Mouse (Mus musculus) lung, postnatal 0 days (tissue): ENCODE results near the gene Mfsd9. TPM values are rescaled to one million over a fixed set of nuclear protein-coding genes. Genes with fewer than 3 reads are reported as not detected.
"Not testable (repeated sequence)": the region's sequence is repeated elsewhere in the genome, so short reads cannot be mapped to it uniquely, and the experiment has no call there.

Source experiments
- ATAC-seq: fragments of 200-750 bp; cut with Nextera tagmentation; 2 replicates; pipeline ENCODE4 v1.8.0; 2017; ENCODE audit warnings: moderate library complexity
- DNase-seq: peaks from one replicate; pipeline ENCODE4 v3.0.0-alpha.2; 2016; ENCODE audit warnings: low spot score
- H3K27ac ChIP-seq: fragments of 300-500 bp; sonication (generic); 2 replicates; pipeline ENCODE4 v1.5.1; 2014; ENCODE audit warnings: antibody characterized with exemption, mild to moderate bottlenecking, low read length, mixed read lengths
- H3K27me3 ChIP-seq: fragments of 300-500 bp; sonication (generic); replicated peaks from 2 replicates; pipeline ENCODE4 v1.6.1; 2014; ENCODE audit warnings: low read length, mixed read lengths; ENCODE audit not compliant: insufficient read depth
- H3K36me3 ChIP-seq: fragments of 300-500 bp; sonication (generic); 2 replicates; pipeline ENCODE4 v1.6.1; 2014; ENCODE audit warnings: low read length, mixed read lengths; ENCODE audit not compliant: insufficient read depth
- H3K4me1 ChIP-seq: fragments of 300-500 bp; sonication (generic); 2 replicates; pipeline ENCODE4 v1.6.1; 2014; ENCODE audit warnings: antibody characterized with exemption, low read depth, low read length, mixed read lengths; ENCODE audit not compliant: insufficient read depth
- H3K4me2 ChIP-seq: fragments of 300-500 bp; sonication (generic); replicated peaks from 2 replicates; pipeline ENCODE4 v1.6.1; 2014; ENCODE audit warnings: low read depth, mild to moderate bottlenecking, low read length, moderate library complexity, mixed read lengths
- H3K4me3 ChIP-seq: fragments of 300-500 bp; sonication (generic); 2 replicates; pipeline ENCODE4 v1.5.1; 2014; ENCODE audit warnings: low read depth, low read length
- H3K9ac ChIP-seq: fragments of 300-500 bp; sonication (generic); replicated peaks from 2 replicates; pipeline ENCODE4 v1.6.1; 2014; ENCODE audit warnings: low read depth, mild to moderate bottlenecking
- H3K9me3 ChIP-seq: fragments of 300-500 bp; sonication (generic); 2 replicates; pipeline ENCODE4 v1.6.1; 2016; ENCODE audit warnings: low read length, mixed read lengths
- CTCF ChIP-seq: IDR thresholded peaks from 2 replicates; pipeline ENCODE4 v1.5.1; 2016; ENCODE audit warnings: antibody characterized with exemption, mild to moderate bottlenecking
- EP300 ChIP-seq: IDR thresholded peaks from 2 replicates; pipeline ENCODE4 v1.6.1; 2016; ENCODE audit warnings: antibody characterized with exemption, mild to moderate bottlenecking, control low read depth
- WGBS: fragments of 180-500 bp; shearing (Covaris S2); extraction: QIAGEN DNeasy Blood & Tissue Kit; methylation state at CpG from one replicate; pipeline ENCODE4 v1.1.7; 2014; 5-methylcytosine and 5-hydroxymethylcytosine counted together
- polyA plus RNA-seq: library from polyadenylated mRNA; unstranded; fragments of >200 nt; fragmentation: Nextera tagmentation; extraction: Ambion mirVana; gene quantifications from 2 replicates; pipeline ENCODE4 v1.2.1, GENCODE M21; 2015

Mfsd9 gene
- polyA plus RNA-seq, 1 experiment from 2014 or later, result 3.0 TPM

- TF ChIP-seq EP300, result no peak
- TF ChIP-seq CTCF, result no peak
- Histone ChIP-seq H3K36me3 (no peaks in the 10 kb centered on the region), H3K9ac (no peak overlapping the region), H3K27me3 (no peaks in the 10 kb centered on the region), H3K4me3 (no peak overlapping the region), H3K27ac (no peak overlapping the region), H3K9me3 (no peaks in the 10 kb centered on the region), H3K4me1 (no peaks in the 10 kb centered on the region), H3K4me2 (no peak overlapping the region)
- no peak for ATAC-seq
- 88% methylated on average over 1 of the region's 1 CpGs for WGBS
- no peak for DNase-seq
Measured at GRCm38 (mm10) chr1:40764042-40764441, 26.4 kb downstream of the Mfsd9 start.

DNA sequence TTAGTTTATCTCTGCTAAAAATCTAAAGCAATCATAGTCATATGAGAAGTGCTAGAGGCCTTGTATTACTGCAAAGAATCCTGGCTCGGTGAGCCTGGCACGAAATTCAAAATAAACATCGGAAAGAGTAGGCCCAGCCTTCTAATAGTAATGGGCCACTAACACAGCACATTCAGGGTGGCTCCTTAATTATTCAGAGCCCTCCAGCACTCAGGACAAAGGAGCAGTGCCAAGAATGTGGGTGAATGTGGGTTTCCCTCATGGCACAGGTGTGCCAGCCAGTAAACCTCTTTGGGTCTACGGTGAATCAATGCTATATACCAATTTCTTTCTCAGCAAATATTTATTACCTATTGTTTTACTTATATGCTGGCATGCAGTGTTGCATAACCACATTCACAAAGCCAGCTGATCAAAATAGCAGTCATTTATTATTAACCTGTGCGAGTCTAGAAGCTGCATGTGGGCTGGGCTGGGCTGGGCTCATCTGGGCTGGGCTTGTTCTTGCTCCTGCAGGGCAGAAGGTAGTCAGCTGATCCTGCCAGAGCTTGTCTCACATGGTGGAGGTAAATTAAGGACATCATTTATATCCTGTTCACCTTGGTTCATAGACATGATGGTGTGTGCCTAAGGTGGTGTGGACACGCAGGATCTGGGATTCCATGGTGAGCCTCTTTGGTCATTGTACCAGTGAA, 30.6 kb downstream of the Mfsd9 start:
- Histone ChIP-seq H3K9me3 (no peaks in the 10 kb centered on the region), H3K4me1 (no peaks in the 10 kb centered on the region), H3K27ac (no peak overlapping the region), H3K4me3 (no peak overlapping the region), H3K36me3 (no peaks in the 10 kb centered on the region), H3K27me3 (no peaks in the 10 kb centered on the region), H3K9ac (no peak overlapping the region), H3K4me2 (no peak overlapping the region)
- WGBS, result 64% methylated on average over 6 of the region's 6 CpGs
- no peak for ATAC-seq
- TF ChIP-seq CTCF (no peak), EP300 (no peak)
- no peak for DNase-seq

DNA sequence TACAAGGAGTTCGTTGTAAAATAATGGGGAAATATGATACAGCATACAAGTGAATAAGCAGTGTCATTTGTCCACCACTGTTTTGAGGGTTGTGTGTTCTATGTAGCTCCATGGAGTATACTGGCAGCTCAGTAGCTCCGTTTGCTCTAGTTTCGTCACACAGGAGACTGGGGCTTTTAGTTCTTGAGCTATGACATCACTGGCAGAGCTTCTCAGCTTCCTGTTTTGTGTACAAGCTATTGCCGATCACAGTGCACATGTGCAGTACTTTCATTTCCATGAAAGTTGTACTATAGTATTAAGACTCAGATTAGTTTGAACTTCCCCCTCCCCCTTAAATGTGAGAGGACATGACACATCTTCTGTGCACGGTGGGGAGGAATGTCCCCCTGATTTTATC, 44.4 kb downstream of the Mfsd9 start:
- Histone ChIP-seq H3K9ac (no peak overlapping the region), H3K27ac (no peak overlapping the region), H3K36me3 (no peaks in the 10 kb centered on the region), H3K4me1 (no peaks in the 10 kb centered on the region), H3K27me3 (no peaks in the 10 kb centered on the region), H3K9me3 (no peaks in the 10 kb centered on the region), H3K4me3 (no peak overlapping the region), H3K4me2 (no peak overlapping the region)
- DNase-seq (no peak), ATAC-seq (no peak)
- no peak for TF ChIP-seq CTCF
- TF ChIP-seq EP300, result no peak
- WGBS, result 64% methylated on average over 5 of the region's 5 CpGs

DNA sequence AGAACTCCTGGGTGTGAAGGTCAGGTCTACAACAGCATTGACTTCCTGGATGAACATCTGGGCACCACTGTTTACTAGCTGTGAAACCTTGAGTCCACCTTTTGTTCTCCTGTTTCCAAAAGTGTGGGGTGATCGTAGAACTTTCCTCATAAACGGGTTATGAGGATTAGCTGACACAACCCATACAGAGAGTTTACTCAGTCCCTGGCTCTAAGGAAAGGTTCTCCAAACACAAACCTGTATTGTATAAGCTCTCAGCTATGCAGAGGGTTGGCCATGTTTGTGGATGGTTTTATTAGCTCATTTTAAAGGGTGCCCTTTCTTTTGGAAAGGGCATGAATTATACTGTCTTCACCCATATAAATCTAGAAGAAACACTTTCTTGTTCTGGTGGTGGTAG, 49.7 kb downstream of the Mfsd9 start:
- ATAC-seq (no peak), DNase-seq (no peak)
- H3K36me3 ChIP-seq, result no peaks in the 10 kb centered on the region
- no peak overlapping the region for H3K4me2 ChIP-seq
- no peak overlapping the region for H3K9ac ChIP-seq
- H3K9me3 ChIP-seq, result no peaks in the 10 kb centered on the region
- H3K4me3 ChIP-seq, result no peak overlapping the region
- TF ChIP-seq EP300 (no peak), CTCF (no peak)
- no peak overlapping the region for H3K27ac ChIP-seq
- no peaks in the 10 kb centered on the region for H3K4me1 ChIP-seq
- H3K27me3 ChIP-seq, result no peaks in the 10 kb centered on the region
- WGBS, result 57% methylated on average over 2 of the region's 2 CpGs

- not testable (repeated sequence) for H3K27ac ChIP-seq, H3K9me3 ChIP-seq, DNase-seq, H3K9ac ChIP-seq, H3K27me3 ChIP-seq, H3K4me1 ChIP-seq, ATAC-seq, H3K36me3 ChIP-seq, H3K4me3 ChIP-seq, H3K4me2 ChIP-seq
- 92% methylated on average over 9 of the region's 9 CpGs for WGBS
Measured at GRCm38 (mm10) chr1:40738246-40738645, 52.2 kb downstream of the Mfsd9 start.

DNA sequence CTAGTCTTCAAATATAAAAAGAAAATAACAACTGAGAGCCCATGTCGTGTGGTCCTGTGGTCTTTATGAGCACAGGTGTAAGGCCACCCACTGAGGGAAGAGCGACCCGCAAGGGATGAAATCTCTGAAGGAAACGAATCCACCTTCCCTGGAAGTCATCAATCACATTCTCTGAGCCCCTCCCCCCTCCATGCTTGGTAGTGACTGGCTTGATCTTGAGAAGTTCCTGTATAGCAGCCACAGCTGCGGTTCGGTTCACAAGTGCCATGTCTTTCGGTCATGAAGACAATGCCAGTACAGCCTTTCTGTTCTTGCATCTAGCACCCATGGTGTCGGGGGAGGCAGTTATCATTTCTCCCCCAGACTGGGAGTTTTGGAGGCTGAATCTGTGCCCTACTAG, 52.8 kb downstream of the Mfsd9 start:
- Histone ChIP-seq H3K27ac (no peak overlapping the region), H3K27me3 (no peaks in the 10 kb centered on the region), H3K4me2 (no peak overlapping the region), H3K9ac (no peak overlapping the region), H3K4me1 (no peaks in the 10 kb centered on the region), H3K36me3 (no peaks in the 10 kb centered on the region), H3K4me3 (no peak overlapping the region), H3K9me3 (no peaks in the 10 kb centered on the region)
- ATAC-seq, result no peak
- TF ChIP-seq EP300 (no peak), CTCF (no peak)
- WGBS, result 69% methylated on average over 8 of the region's 8 CpGs
- DNase-seq, result no peak

DNA sequence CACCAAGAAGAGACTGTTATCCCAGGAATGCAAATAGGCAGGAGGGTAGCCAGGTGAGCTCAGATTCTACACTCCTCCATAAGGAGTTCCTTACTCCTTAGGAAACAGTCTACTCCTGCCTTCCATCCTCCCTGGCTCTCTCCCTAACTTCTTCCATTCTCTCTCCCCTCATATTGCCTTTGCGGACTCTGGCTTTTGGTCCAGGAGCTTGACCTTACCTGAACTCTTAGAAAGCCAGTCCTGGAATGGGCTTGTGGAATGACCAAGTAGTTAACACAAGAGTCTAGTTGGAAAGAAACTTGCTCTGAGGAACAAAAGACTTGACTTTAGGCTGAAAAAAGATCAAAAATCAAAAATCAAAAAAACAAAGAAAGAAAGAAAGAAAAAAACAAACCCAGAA, 61.9 kb downstream of the Mfsd9 start:
- Histone ChIP-seq H3K9ac (no peak overlapping the region), H3K9me3 (no peaks in the 10 kb centered on the region), H3K4me1 (no peaks in the 10 kb centered on the region), H3K27me3 (no peaks in the 10 kb centered on the region), H3K4me2 (no peak overlapping the region), H3K36me3 (no peaks in the 10 kb centered on the region), H3K4me3 (no peak overlapping the region), H3K27ac (no peak overlapping the region)
- TF ChIP-seq CTCF (no peak), EP300 (no peak)
- DNase-seq (no peak), ATAC-seq (no peak)
- 93% methylated on average over 1 of the region's 1 CpGs for WGBS
